Mouse (Mus musculus) testis, adult 2 months (tissue): ENCODE results near the gene Psenen. TPM values are rescaled to one million over a fixed set of nuclear protein-coding genes. Genes with fewer than 3 reads are reported as not detected.

Experiments used
- H3K27ac ChIP-seq: fragments of 200-500 bp; 2 replicates; pipeline ENCODE4 v1.5.1; 2012; ENCODE audit warnings: low read depth, low read length; ENCODE audit not compliant: control insufficient read depth, insufficient read depth
- H3K27me3 ChIP-seq: fragments of 200-500 bp; 2 replicates; pipeline ENCODE4 v1.6.1; 2012; ENCODE audit warnings: mild to moderate bottlenecking, low read length, moderate library complexity; ENCODE audit not compliant: control insufficient read depth, insufficient read depth
- H3K36me3 ChIP-seq: fragments of 200-500 bp; 2 replicates; pipeline ENCODE4 v1.6.1; 2012; ENCODE audit warnings: mild to moderate bottlenecking, low read length; ENCODE audit not compliant: control insufficient read depth, insufficient read depth
- H3K4me1 ChIP-seq: fragments of 200-500 bp; 2 replicates; pipeline ENCODE4 v1.6.1; 2012; ENCODE audit warnings: low read length; ENCODE audit not compliant: control insufficient read depth, insufficient read depth
- H3K4me3 ChIP-seq: fragments of 200-500 bp; 2 replicates; pipeline ENCODE4 v1.5.1; 2012; ENCODE audit warnings: low read depth, mild to moderate bottlenecking, low read length, moderate library complexity, mixed read lengths; ENCODE audit not compliant: control insufficient read depth
- CTCF ChIP-seq: fragments of 200-500 bp; IDR thresholded peaks from 2 replicates; pipeline ENCODE4 v1.5.1; 2012; ENCODE audit warnings: low read depth, mild to moderate bottlenecking, inconsistent platforms, low read length, moderate library complexity; ENCODE audit not compliant: control insufficient read depth, insufficient read depth, insufficient replicate concordance
- POLR2A ChIP-seq: fragments of 200-500 bp; IDR thresholded peaks from 2 replicates; pipeline ENCODE4 v1.6.1; 2012; ENCODE audit warnings: low read depth, mild to moderate bottlenecking, inconsistent platforms, low read length, moderate library complexity; ENCODE audit not compliant: control insufficient read depth
- polyA plus RNA-seq: library from polyadenylated mRNA; depleted of rRNA; stranded (reverse); fragments of >200 nt; gene quantifications from 2 replicates; pipeline ENCODE4 v1.2.3, GENCODE M21; 2012

Gene Psenen
- polyA plus RNA-seq, 1 experiment = 167 TPM

- Histone ChIP-seq H3K4me3 (peak overlapping the region; percentile 96), H3K36me3 (no peaks in the 10 kb centered on the region; the same call in 1 of the 2 replicates), H3K27me3 (no peaks in the 10 kb centered on the region), H3K4me1 (peaks cover 28% of the 10 kb centered on the region), H3K27ac (peak overlapping the region; percentile 92)
- TF ChIP-seq CTCF (no peak), POLR2A (no peak; the same call in 1 of the 2 replicates)
Observed at GRCm38 (mm10) chr7:30587842-30588667, 24.6 kb upstream of the Psenen start.

GRCm38 (mm10) chr7:30586455-30587020 lies 23.1 kb upstream of the Psenen start:
- H3K4me3 ChIP-seq = peak overlapping the region; percentile 96; the same call in 1 of the 2 replicates
- H3K27ac ChIP-seq = no peak overlapping the region
- TF ChIP-seq POLR2A = no peak
- no peak for TF ChIP-seq CTCF
- H3K36me3 ChIP-seq = no peaks in the 10 kb centered on the region; the same call in none of the 2 replicates
- no peaks in the 10 kb centered on the region for H3K27me3 ChIP-seq
- H3K4me1 ChIP-seq = peaks cover 24% of the 10 kb centered on the region

- H3K27me3 ChIP-seq = no peaks in the 10 kb centered on the region
- TF ChIP-seq POLR2A (no peak), CTCF (no peak)
- H3K27ac ChIP-seq = no peak overlapping the region
- no peak overlapping the region for H3K4me3 ChIP-seq
- H3K36me3 ChIP-seq = no peaks in the 10 kb centered on the region; the same call in none of the 2 replicates
- H3K4me1 ChIP-seq = peaks cover 17% of the 10 kb centered on the region
Observed at GRCm38 (mm10) chr7:30585170-30585569, 21.7 kb upstream of the Psenen start.

- Histone ChIP-seq H3K27me3 (no peaks in the 10 kb centered on the region), H3K4me3 (no peak overlapping the region), H3K36me3 (no peaks in the 10 kb centered on the region; the same call in none of the 2 replicates), H3K27ac (no peak overlapping the region), H3K4me1 (peaks cover 13% of the 10 kb centered on the region)
- TF ChIP-seq POLR2A (no peak), CTCF (no peak)
Observed at GRCm38 (mm10) chr7:30584339-30584738, 20.9 kb upstream of the Psenen start.

GRCm38 (mm10) chr7:30581547-30581946 lies 18.1 kb upstream of the Psenen start:
- no peaks in the 10 kb centered on the region for H3K27me3 ChIP-seq
- peaks cover 2% of the 10 kb centered on the region for H3K4me1 ChIP-seq
- H3K4me3 ChIP-seq = no peak overlapping the region
- peaks cover 7% of the 10 kb centered on the region for H3K36me3 ChIP-seq
- no peak for TF ChIP-seq CTCF
- TF ChIP-seq POLR2A = no peak
- H3K27ac ChIP-seq = no peak overlapping the region

GRCm38 (mm10) chr7:30579950-30580349 lies 16.5 kb upstream of the Psenen start:
- Histone ChIP-seq H3K4me3 (no peak overlapping the region), H3K27ac (no peak overlapping the region), H3K4me1 (no peaks in the 10 kb centered on the region; the same call in 1 of the 2 replicates), H3K27me3 (no peaks in the 10 kb centered on the region), H3K36me3 (peaks cover 12% of the 10 kb centered on the region)
- TF ChIP-seq CTCF = no peak

- Histone ChIP-seq H3K27ac (no peak overlapping the region), H3K4me3 (no peak overlapping the region), H3K36me3 (peaks cover 20% of the 10 kb centered on the region), H3K4me1 (no peaks in the 10 kb centered on the region; the same call in 1 of the 2 replicates), H3K27me3 (no peaks in the 10 kb centered on the region)
- no peak for TF ChIP-seq CTCF
- no peak for TF ChIP-seq POLR2A
Observed at GRCm38 (mm10) chr7:30572969-30573368, 9.5 kb upstream of the Psenen start.

- no peaks in the 10 kb centered on the region; the same call in none of the 2 replicates for H3K4me1 ChIP-seq
- no peak overlapping the region for H3K4me3 ChIP-seq
- TF ChIP-seq CTCF (no peak), POLR2A (no peak)
- no peaks in the 10 kb centered on the region for H3K27me3 ChIP-seq
- no peak overlapping the region for H3K27ac ChIP-seq
- peaks cover 20% of the 10 kb centered on the region for H3K36me3 ChIP-seq
Observed at GRCm38 (mm10) chr7:30572389-30572788, 9.0 kb upstream of the Psenen start.
